Mouse (Mus musculus): ENCODE results near the gene Robo2. TPM values are rescaled to one million over a fixed set of nuclear protein-coding genes. Genes with fewer than 3 reads are reported as not detected.

Gene Robo2
- 3.1 and 3.5 TPM in 2 replicates for polyA plus RNA-seq (2012; rRNA removed; ENCODE audit: low replicate concordance)

DNA sequence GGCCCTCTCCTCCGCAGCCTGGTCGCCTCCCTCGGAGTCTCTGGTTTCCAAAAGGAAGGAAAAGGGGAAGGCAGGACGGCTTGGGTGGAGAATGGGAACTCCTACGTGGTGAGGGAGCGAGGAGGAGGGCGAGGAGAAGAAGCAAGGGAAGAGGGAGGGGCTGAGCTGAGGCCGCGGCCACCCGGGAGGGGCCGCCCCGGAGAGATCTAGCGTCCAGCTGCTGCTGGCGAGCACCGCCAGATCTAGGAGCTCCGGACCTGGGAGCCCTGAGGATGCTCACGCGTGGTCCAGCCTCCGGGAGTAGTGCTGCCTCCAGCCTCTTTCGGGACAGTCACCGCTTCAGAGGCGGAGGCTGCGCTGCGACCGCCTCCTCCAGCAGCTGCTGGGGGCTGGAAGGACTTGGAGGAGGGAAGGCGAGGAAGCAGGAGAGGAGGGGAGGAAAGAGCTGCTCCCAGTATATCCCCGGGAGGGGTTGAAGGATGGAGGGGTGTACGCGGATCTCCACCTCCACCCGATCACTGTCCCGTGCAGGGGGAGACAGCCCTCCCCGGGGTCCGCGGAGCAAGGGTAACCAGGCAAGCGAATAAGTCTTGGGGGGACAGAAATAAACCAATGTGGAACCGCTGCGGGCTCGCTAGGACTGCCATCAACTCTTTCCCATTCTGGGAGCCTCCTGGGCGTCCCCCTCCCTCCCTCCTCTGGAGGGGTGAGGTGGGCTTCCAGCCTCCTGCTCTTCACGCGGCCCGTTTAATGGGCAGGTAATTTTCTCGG is at the start of gene Robo2:
Robo2 (minus strand) TSS at position 345 of the 771 bp plus-strand sequence.

Data from mammary gland, adult 2 months (tissue).